Mouse (Mus musculus): ENCODE data around the gene Tgfb3. TPM values are rescaled to one million over a fixed set of nuclear protein-coding genes. Genes with fewer than 3 reads are reported as not detected.

Gene Tgfb3
- polyA plus RNA-seq, 1 experiment from 2014 or later, result 2.1 TPM

GRCm38 (mm10) chr12:86076321-86076901 is 2.4 kb downstream of the Tgfb3 start:
- 9% methylated on average over 13 of the region's 13 CpGs for WGBS
- H3K4me3 ChIP-seq (replicated peaks; ENCODE audit: low read depth, low read length), result no peak overlapping the region

DNA sequence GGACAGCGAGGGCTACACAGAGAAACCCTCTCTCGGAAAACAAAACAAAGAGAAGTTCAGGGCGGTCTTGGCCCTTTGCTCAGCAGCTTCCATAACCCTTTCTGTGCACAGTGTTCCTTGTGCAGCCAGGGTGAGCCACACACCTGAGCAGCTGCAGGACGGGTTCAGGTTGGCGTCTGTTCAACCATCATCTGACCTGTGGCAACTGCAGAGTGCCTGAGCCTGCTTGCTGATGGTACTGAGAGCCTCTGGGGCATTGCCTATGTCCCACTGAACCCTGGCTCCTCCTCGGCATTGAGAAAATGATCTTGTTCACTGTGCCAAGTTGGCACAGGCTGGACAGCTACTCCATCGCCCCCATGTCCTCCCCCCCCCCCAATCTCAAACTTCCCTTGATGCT is 3.5 kb downstream of the Tgfb3 start:
- Histone ChIP-seq H3K9ac (replicated peaks; ENCODE audit: low read length) (no peak overlapping the region), H3K27ac (replicated peaks; ENCODE audit: low read depth, low read length) (no peak overlapping the region), H3K4me1 (ENCODE audit: control insufficient read depth, insufficient read depth, low read length) (peaks cover 23% of the 10 kb centered on the region), H3K27me3 (ENCODE audit: control insufficient read depth, insufficient read depth, low read length) (peaks cover 14% of the 10 kb centered on the region; the same call in 1 of the 2 replicates), H3K9me3 (ENCODE audit: control insufficient read depth, low read length) (no peaks in the 10 kb centered on the region), H3K4me2 (ENCODE audit: low read length) (no peak overlapping the region), H3K4me3 (replicated peaks; ENCODE audit: low read depth, low read length) (no peak overlapping the region), H3K36me3 (ENCODE audit: control insufficient read depth, insufficient read depth, low read length) (no peaks in the 10 kb centered on the region)
- DNase-seq (no peak), ATAC-seq (ENCODE audit: low FRiP score, low TSS enrichment) (no peak)
- 89% methylated on average over 7 of the region's 7 CpGs for WGBS

More at GRCm38 (mm10) chr12:86076321-86076901, 2.4 kb downstream of the Tgfb3 start:
- Histone ChIP-seq H3K36me3 (ENCODE audit: control insufficient read depth, insufficient read depth, low read length) (no peaks in the 10 kb centered on the region), H3K27ac (replicated peaks; ENCODE audit: low read depth, low read length) (no peak overlapping the region), H3K27me3 (ENCODE audit: control insufficient read depth, insufficient read depth, low read length) (peaks cover 14% of the 10 kb centered on the region; the same call in 1 of the 2 replicates), H3K4me2 (ENCODE audit: low read length) (peak overlapping the region; percentile 25), H3K9ac (replicated peaks; ENCODE audit: low read length) (no peak overlapping the region), H3K4me1 (ENCODE audit: control insufficient read depth, insufficient read depth, low read length) (peaks cover 23% of the 10 kb centered on the region), H3K9me3 (ENCODE audit: control insufficient read depth, low read length) (no peaks in the 10 kb centered on the region)
- DNase-seq, result peak; percentile 35
- ATAC-seq (ENCODE audit: low FRiP score, low TSS enrichment), result no peak

- no peak overlapping the region for H3K27ac ChIP-seq (replicated peaks; ENCODE audit: low read depth, low read length)
- WGBS, result 67% methylated on average over 12 of the region's 12 CpGs
- no peaks in the 10 kb centered on the region for H3K36me3 ChIP-seq (ENCODE audit: control insufficient read depth, insufficient read depth, low read length)
- H3K9ac ChIP-seq (replicated peaks; ENCODE audit: low read length), result no peak overlapping the region
- ATAC-seq (ENCODE audit: low FRiP score, low TSS enrichment), result no peak
- H3K4me2 ChIP-seq (ENCODE audit: low read length), result no peak overlapping the region
- H3K4me3 ChIP-seq (replicated peaks; ENCODE audit: low read depth, low read length), result no peak overlapping the region
- H3K9me3 ChIP-seq (ENCODE audit: control insufficient read depth, low read length), result no peaks in the 10 kb centered on the region
- H3K27me3 ChIP-seq (ENCODE audit: control insufficient read depth, insufficient read depth, low read length), result 0 out of 2 replicates have a peak, but pooled peaks cover 14% of the 10 kb centered on the region
- no peak for DNase-seq
- H3K4me1 ChIP-seq (ENCODE audit: control insufficient read depth, insufficient read depth, low read length), result peaks cover 23% of the 10 kb centered on the region
Measured at GRCm38 (mm10) chr12:86074681-86075080, 4.2 kb downstream of the Tgfb3 start.

GRCm38 (mm10) chr12:86071432-86071831 is 7.4 kb downstream of the Tgfb3 start:
- H3K9me3 ChIP-seq (ENCODE audit: control insufficient read depth, low read length), result no peaks in the 10 kb centered on the region
- no peak overlapping the region for H3K4me2 ChIP-seq (ENCODE audit: low read length)
- no peaks in the 10 kb centered on the region for H3K36me3 ChIP-seq (ENCODE audit: control insufficient read depth, insufficient read depth, low read length)
- H3K27ac ChIP-seq (replicated peaks; ENCODE audit: low read depth, low read length), result no peak overlapping the region
- 0 out of 2 replicates have a peak, but pooled peaks cover 3% of the 10 kb centered on the region for H3K27me3 ChIP-seq (ENCODE audit: control insufficient read depth, insufficient read depth, low read length)
- 81% methylated on average over 6 of the region's 6 CpGs for WGBS
- H3K4me3 ChIP-seq (replicated peaks; ENCODE audit: low read depth, low read length), result no peak overlapping the region
- no peak overlapping the region for H3K9ac ChIP-seq (replicated peaks; ENCODE audit: low read length)
- ATAC-seq (ENCODE audit: low FRiP score, low TSS enrichment) (no peak), DNase-seq (peak; percentile 17)
- peaks cover 4% of the 10 kb centered on the region; the same call in 1 of the 2 replicates for H3K4me1 ChIP-seq (ENCODE audit: control insufficient read depth, insufficient read depth, low read length)

GRCm38 (mm10) chr12:86064796-86065195 is 14.0 kb downstream of the Tgfb3 start:
- no peak overlapping the region for H3K9ac ChIP-seq (replicated peaks; ENCODE audit: low read length)
- no peaks in the 10 kb centered on the region for H3K9me3 ChIP-seq (ENCODE audit: control insufficient read depth, low read length)
- DNase-seq (no peak), ATAC-seq (ENCODE audit: low FRiP score, low TSS enrichment) (no peak)
- no peak overlapping the region for H3K27ac ChIP-seq (replicated peaks; ENCODE audit: low read depth, low read length)
- H3K4me2 ChIP-seq (ENCODE audit: low read length), result no peak overlapping the region
- no peaks in the 10 kb centered on the region for H3K36me3 ChIP-seq (ENCODE audit: control insufficient read depth, insufficient read depth, low read length)
- H3K4me1 ChIP-seq (ENCODE audit: control insufficient read depth, insufficient read depth, low read length), result no peaks in the 10 kb centered on the region
- no peak overlapping the region for H3K4me3 ChIP-seq (replicated peaks; ENCODE audit: low read depth, low read length)
- H3K27me3 ChIP-seq (ENCODE audit: control insufficient read depth, insufficient read depth, low read length), result no peaks in the 10 kb centered on the region

- WGBS, result 89% methylated on average over 6 of the region's 6 CpGs
- DNase-seq (no peak), ATAC-seq (ENCODE audit: low FRiP score, low TSS enrichment) (no peak)
Measured at GRCm38 (mm10) chr12:86059341-86059740, 19.5 kb downstream of the Tgfb3 start.

DNA sequence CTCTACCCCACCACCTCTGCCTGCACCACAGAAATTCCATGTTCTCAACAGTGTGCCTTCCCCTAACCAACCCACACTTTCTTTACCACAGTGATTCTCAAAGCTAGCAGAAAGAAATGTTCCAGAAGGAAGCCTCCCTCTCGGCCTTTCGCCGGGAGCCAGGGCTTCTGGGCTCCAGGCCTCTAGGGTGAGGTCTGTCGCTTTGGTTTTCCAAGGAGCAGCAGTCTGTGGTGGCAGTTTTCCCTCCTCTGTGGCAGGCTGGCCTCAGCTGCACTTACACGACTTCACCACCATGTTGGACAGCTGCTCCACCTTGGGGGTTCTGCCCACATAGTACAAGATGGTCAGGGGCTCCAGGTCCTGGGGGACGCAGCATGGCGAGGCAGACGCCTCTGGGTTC is 21.3 kb downstream of the Tgfb3 start:
- H3K4me2 ChIP-seq (ENCODE audit: low read length), result no peak overlapping the region
- no peaks in the 10 kb centered on the region for H3K9me3 ChIP-seq (ENCODE audit: control insufficient read depth, low read length)
- ATAC-seq (ENCODE audit: low FRiP score, low TSS enrichment), result no peak
- 89% methylated on average over 8 of the region's 8 CpGs for WGBS
- no peak for DNase-seq
- no peaks in the 10 kb centered on the region for H3K27me3 ChIP-seq (ENCODE audit: control insufficient read depth, insufficient read depth, low read length)
- H3K4me3 ChIP-seq (replicated peaks; ENCODE audit: low read depth, low read length), result no peak overlapping the region
- no peaks in the 10 kb centered on the region for H3K36me3 ChIP-seq (ENCODE audit: control insufficient read depth, insufficient read depth, low read length)
- H3K27ac ChIP-seq (replicated peaks; ENCODE audit: low read depth, low read length), result no peak overlapping the region
- H3K9ac ChIP-seq (replicated peaks; ENCODE audit: low read length), result no peak overlapping the region
- H3K4me1 ChIP-seq (ENCODE audit: control insufficient read depth, insufficient read depth, low read length), result no peaks in the 10 kb centered on the region

More at GRCm38 (mm10) chr12:86059341-86059740, 19.5 kb downstream of the Tgfb3 start:
- Histone ChIP-seq H3K27ac (replicated peaks; ENCODE audit: low read depth, low read length) (no peak overlapping the region), H3K9ac (replicated peaks; ENCODE audit: low read length) (no peak overlapping the region), H3K27me3 (ENCODE audit: control insufficient read depth, insufficient read depth, low read length) (no peaks in the 10 kb centered on the region), H3K4me3 (replicated peaks; ENCODE audit: low read depth, low read length) (no peak overlapping the region), H3K9me3 (ENCODE audit: control insufficient read depth, low read length) (no peaks in the 10 kb centered on the region), H3K4me1 (ENCODE audit: control insufficient read depth, insufficient read depth, low read length) (no peaks in the 10 kb centered on the region), H3K36me3 (ENCODE audit: control insufficient read depth, insufficient read depth, low read length) (no peaks in the 10 kb centered on the region), H3K4me2 (ENCODE audit: low read length) (no peak overlapping the region)

DNA sequence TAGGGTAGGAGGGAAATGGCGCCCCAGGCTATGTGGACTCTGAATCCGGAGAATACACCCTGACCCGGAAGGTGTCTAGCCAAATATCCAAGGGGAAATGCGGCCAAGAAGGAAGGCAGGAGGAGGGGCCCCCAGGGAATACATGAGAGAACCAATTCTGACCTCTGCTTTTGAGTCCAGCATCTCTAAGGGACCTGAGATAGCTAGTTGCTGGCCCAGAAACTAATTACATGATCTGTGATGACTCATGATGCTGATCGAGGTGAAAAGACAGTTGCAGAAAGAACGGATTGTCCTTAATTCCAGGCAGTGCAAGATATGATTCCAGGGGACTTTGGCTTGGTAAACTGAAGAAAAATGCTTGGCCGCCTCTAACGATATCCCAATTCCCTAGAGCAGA is 21.9 kb downstream of the Tgfb3 start:
- H3K4me1 ChIP-seq (ENCODE audit: control insufficient read depth, insufficient read depth, low read length), result no peaks in the 10 kb centered on the region
- ATAC-seq (ENCODE audit: low FRiP score, low TSS enrichment), result no peak
- H3K4me2 ChIP-seq (ENCODE audit: low read length), result no peak overlapping the region
- no peaks in the 10 kb centered on the region for H3K27me3 ChIP-seq (ENCODE audit: control insufficient read depth, insufficient read depth, low read length)
- no peaks in the 10 kb centered on the region for H3K9me3 ChIP-seq (ENCODE audit: control insufficient read depth, low read length)
- H3K27ac ChIP-seq (replicated peaks; ENCODE audit: low read depth, low read length), result no peak overlapping the region
- no peaks in the 10 kb centered on the region for H3K36me3 ChIP-seq (ENCODE audit: control insufficient read depth, insufficient read depth, low read length)
- no peak overlapping the region for H3K9ac ChIP-seq (replicated peaks; ENCODE audit: low read length)
- DNase-seq, result no peak
- H3K4me3 ChIP-seq (replicated peaks; ENCODE audit: low read depth, low read length), result no peak overlapping the region
- WGBS, result 87% methylated on average over 8 of the region's 8 CpGs

DNA sequence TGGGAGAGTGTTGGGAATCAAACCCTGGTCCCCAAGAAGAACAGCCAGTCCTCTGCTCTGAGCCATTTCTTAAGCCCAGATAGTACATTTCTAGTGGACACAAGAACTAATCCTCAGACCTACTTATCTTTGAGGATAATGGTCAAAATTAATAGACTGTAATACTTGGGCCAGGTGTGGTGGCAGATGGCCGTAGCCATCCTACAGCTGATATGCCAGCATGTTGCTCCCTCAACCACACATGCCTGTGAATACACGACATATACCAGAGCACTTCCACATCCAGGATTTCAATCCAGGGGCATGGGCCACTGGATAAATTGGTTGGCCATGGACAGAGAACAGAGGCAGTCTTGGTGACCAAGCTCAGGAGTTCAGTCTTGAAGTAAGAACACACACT is 23.5 kb downstream of the Tgfb3 start:
- H3K9ac ChIP-seq (replicated peaks; ENCODE audit: low read length), result no peak overlapping the region
- H3K4me1 ChIP-seq (ENCODE audit: control insufficient read depth, insufficient read depth, low read length), result no peaks in the 10 kb centered on the region
- H3K4me3 ChIP-seq (replicated peaks; ENCODE audit: low read depth, low read length), result no peak overlapping the region
- H3K9me3 ChIP-seq (ENCODE audit: control insufficient read depth, low read length), result no peaks in the 10 kb centered on the region
- H3K27ac ChIP-seq (replicated peaks; ENCODE audit: low read depth, low read length), result no peak overlapping the region
- H3K27me3 ChIP-seq (ENCODE audit: control insufficient read depth, insufficient read depth, low read length), result no peaks in the 10 kb centered on the region
- DNase-seq (no peak), ATAC-seq (ENCODE audit: low FRiP score, low TSS enrichment) (no peak)
- H3K4me2 ChIP-seq (ENCODE audit: low read length), result no peak overlapping the region
- WGBS, result 98% methylated on average over 2 of the region's 2 CpGs
- H3K36me3 ChIP-seq (ENCODE audit: control insufficient read depth, insufficient read depth, low read length), result no peaks in the 10 kb centered on the region

Data from midbrain, embryonic 14.5 days (tissue).